Mouse (Mus musculus) MEL (cell line): Measurements from ENCODE around the gene Parm1. TPM values are rescaled to one million over a fixed set of nuclear protein-coding genes. Genes with fewer than 3 reads are reported as not detected.

Experiments
- DNase-seq: peaks from one replicate; pipeline ENCODE4 v3.0.0; 2011; ENCODE audit warnings: low read depth, low spot score
- H3K27ac ChIP-seq: 2 replicates; pipeline ENCODE4 v1.5.1; 2012; ENCODE audit warnings: low read depth, mild to moderate bottlenecking, control low read depth, low read length, moderate library complexity; ENCODE audit not compliant: control insufficient read depth
- H3K27me3 ChIP-seq, 2 experiments: fragments of 150-350 bp in 1 of 2; sonication (generic) in 1 of 2; 2 replicates each; pipeline ENCODE4 v1.6.1; 2012; ENCODE audit warnings: low read length in 2 of 2, mild to moderate bottlenecking in 2 of 2, improper control_type of control experiment in 1 of 2, moderate library complexity in 1 of 2; ENCODE audit not compliant: insufficient read depth in 2 of 2, control insufficient read depth in 1 of 2
- H3K36me3 ChIP-seq, 2 experiments: 2 replicates each; pipeline ENCODE4 v1.6.1; 2012 to 2014; ENCODE audit warnings: low read length in 2 of 2, improper control_type of control experiment in 1 of 2, inconsistent platforms in 1 of 2, mild to moderate bottlenecking in 1 of 2; ENCODE audit not compliant: insufficient read depth in 2 of 2, control insufficient read depth in 1 of 2
- H3K4me1 ChIP-seq, 2 experiments: fragments of 150-350 bp in 1 of 2; sonication (generic) in 1 of 2; 2 replicates each; pipeline ENCODE4 v1.6.1; 2012; ENCODE audit warnings: low read length in 2 of 2, improper control_type of control experiment in 1 of 2, mild to moderate bottlenecking in 1 of 2; ENCODE audit not compliant: insufficient read depth in 2 of 2, control insufficient read depth in 1 of 2
- H3K4me3 ChIP-seq, 2 experiments: fragments of 150-350 bp in 1 of 2; sonication (generic) in 1 of 2; 2 replicates each; pipeline ENCODE4 v1.5.1; 2012; ENCODE audit warnings: low read depth in 2 of 2, low read length in 2 of 2, mild to moderate bottlenecking in 2 of 2, moderate library complexity in 2 of 2, control low read depth in 1 of 2, improper control_type of control experiment in 1 of 2; ENCODE audit not compliant: control insufficient read depth in 1 of 2, insufficient read depth in 1 of 2
- H3K79me2 ChIP-seq: 2 replicates; pipeline ENCODE4 v1.6.1; 2012; ENCODE audit warnings: mild to moderate bottlenecking, low read length, moderate library complexity; ENCODE audit not compliant: control insufficient read depth, poor library complexity, insufficient read depth
- H3K9ac ChIP-seq: 2 replicates; pipeline ENCODE4 v1.6.1; 2012; ENCODE audit warnings: low read depth, mild to moderate bottlenecking, control low read depth, low read length, moderate library complexity; ENCODE audit not compliant: control insufficient read depth, poor library complexity, severe bottlenecking
- H3K9me3 ChIP-seq: fragments of 150-350 bp; sonication (generic); replicated peaks from 2 replicates; pipeline ENCODE4 v1.6.1; 2012; ENCODE audit warnings: mild to moderate bottlenecking, low read length, improper control_type of control experiment, moderate library complexity; ENCODE audit not compliant: insufficient read depth
- BHLHE40 ChIP-seq: IDR thresholded peaks from 2 replicates; pipeline ENCODE4 v1.6.1; 2012; ENCODE audit warnings: low read depth, mild to moderate bottlenecking, inconsistent platforms, low read length, improper control_type of control experiment, borderline replicate concordance
- CHD1 ChIP-seq: IDR thresholded peaks from 2 replicates; pipeline ENCODE4 v1.6.1; 2012; ENCODE audit warnings: low read depth, mild to moderate bottlenecking, inconsistent platforms, low read length, improper control_type of control experiment
- CHD2 ChIP-seq: IDR thresholded peaks from 2 replicates; pipeline ENCODE4 v1.6.1; 2011; ENCODE audit warnings: low read length, improper control_type of control experiment
- E2F4 ChIP-seq: IDR thresholded peaks from 2 replicates; pipeline ENCODE4 v1.6.1; 2011; ENCODE audit warnings: low read depth, low read length, improper control_type of control experiment, borderline replicate concordance
- ELF1 ChIP-seq: IDR thresholded peaks from 2 replicates; pipeline ENCODE4 v1.6.1; 2014; ENCODE audit warnings: low read depth, mild to moderate bottlenecking, inconsistent platforms, low read length, improper control_type of control experiment, moderate library complexity
- EP300 ChIP-seq, 2 experiments: IDR thresholded peaks; 2 replicates each; pipeline ENCODE4 v1.6.1; 2011; ENCODE audit warnings: improper control_type of control experiment in 2 of 2, low read length in 2 of 2, low read depth in 1 of 2, mild to moderate bottlenecking in 1 of 2
- KAT2A ChIP-seq: conservative IDR thresholded peaks from 2 replicates; pipeline ENCODE4 v1.6.1; 2012; ENCODE audit warnings: low read depth, low read length, improper control_type of control experiment, inconsistent platforms
- MAX ChIP-seq: IDR thresholded peaks from 2 replicates; pipeline ENCODE4 v1.6.1; 2011; ENCODE audit warnings: low read length, improper control_type of control experiment
- MXI1 ChIP-seq: IDR thresholded peaks from 2 replicates; pipeline ENCODE4 v1.6.1; 2011; ENCODE audit warnings: mild to moderate bottlenecking, low read depth, low read length, improper control_type of control experiment
- MYB ChIP-seq: IDR thresholded peaks from 2 replicates; pipeline ENCODE4 v1.6.1; 2011; ENCODE audit warnings: mild to moderate bottlenecking, low read depth, low read length, improper control_type of control experiment
- MYC ChIP-seq: IDR thresholded peaks from 2 replicates; pipeline ENCODE4 v1.6.1; 2011; ENCODE audit warnings: low read depth, mild to moderate bottlenecking, low read length, improper control_type of control experiment, moderate library complexity
- NELFE ChIP-seq: IDR thresholded peaks from 2 replicates; pipeline ENCODE4 v1.6.1; 2011; ENCODE audit warnings: low read depth, low read length, improper control_type of control experiment
- POLR2A ChIP-seq, 2 experiments: IDR thresholded peaks; 2 replicates each; pipeline ENCODE4 v1.6.1; 2011 to 2012; ENCODE audit warnings: low read length in 2 of 2, mild to moderate bottlenecking in 2 of 2, control low read depth in 1 of 2, improper control_type of control experiment in 1 of 2, low read depth in 1 of 2, moderate library complexity in 1 of 2; ENCODE audit not compliant: control insufficient read depth in 1 of 2, insufficient read depth in 1 of 2, poor library complexity in 1 of 2
- POLR2AphosphoS2 ChIP-seq: IDR thresholded peaks from 2 replicates; pipeline ENCODE4 v1.6.1; 2011; ENCODE audit warnings: low read length, improper control_type of control experiment
- POLR2AphosphoS5 ChIP-seq: IDR thresholded peaks from 2 replicates; pipeline ENCODE4 v1.6.1; 2012; ENCODE audit warnings: low read depth, borderline replicate concordance, mild to moderate bottlenecking, inconsistent platforms, low read length, moderate library complexity, mixed read lengths
- RAD21 ChIP-seq: IDR thresholded peaks from 2 replicates; pipeline ENCODE4 v1.6.1; 2011; ENCODE audit warnings: mild to moderate bottlenecking, low read depth, low read length, improper control_type of control experiment
- TBP ChIP-seq: IDR thresholded peaks from 2 replicates; pipeline ENCODE4 v1.8.0; 2011; ENCODE audit warnings: low read depth, low read length, improper control_type of control experiment
- TCF12 ChIP-seq: IDR thresholded peaks from 2 replicates; pipeline ENCODE4 v1.6.1; 2014; ENCODE audit warnings: low read depth, mild to moderate bottlenecking, inconsistent platforms, low read length, improper control_type of control experiment, moderate library complexity
- ZC3H11A ChIP-seq: IDR thresholded peaks from 2 replicates; pipeline ENCODE4 v1.6.1; 2012; ENCODE audit warnings: low read depth, mild to moderate bottlenecking, inconsistent platforms, low read length, improper control_type of control experiment
- ZKSCAN1 ChIP-seq: IDR thresholded peaks from 2 replicates; pipeline ENCODE4 v1.6.1; 2012; ENCODE audit warnings: low read depth, mild to moderate bottlenecking, inconsistent platforms, low read length, improper control_type of control experiment, moderate library complexity
- ZNF384 ChIP-seq: IDR thresholded peaks from 2 replicates; pipeline ENCODE4 v1.6.1; 2012; ENCODE audit warnings: low read depth, mild to moderate bottlenecking, inconsistent platforms, low read length, improper control_type of control experiment
- polyA plus RNA-seq, 2 experiments: library from polyadenylated mRNA; stranded (reverse) in 1 of 2; unstranded in 1 of 2; fragments of >175 nt in 1 of 2; fragments of >200 nt in 1 of 2; gene quantifications; 2 replicates each; pipeline versions ENCODE4 v1.2.1 to v1.2.4; 2012; ENCODE audit warnings: low replicate concordance in 2 of 2, low read depth in 1 of 2; ENCODE audit not compliant: insufficient read length in 2 of 2, insufficient read depth in 1 of 2, missing spikeins in 1 of 2
- total RNA-seq: library from RNA; depleted of rRNA; stranded (reverse); fragments of 300-350 nt; gene quantifications from 2 replicates; pipeline ENCODE4 v1.2.3, GENCODE M21; 2012

The Parm1 gene
- total and polyA plus RNA-seq, 3 experiments: 19.1 to 76.1 (median 41.0) TPM

DNA sequence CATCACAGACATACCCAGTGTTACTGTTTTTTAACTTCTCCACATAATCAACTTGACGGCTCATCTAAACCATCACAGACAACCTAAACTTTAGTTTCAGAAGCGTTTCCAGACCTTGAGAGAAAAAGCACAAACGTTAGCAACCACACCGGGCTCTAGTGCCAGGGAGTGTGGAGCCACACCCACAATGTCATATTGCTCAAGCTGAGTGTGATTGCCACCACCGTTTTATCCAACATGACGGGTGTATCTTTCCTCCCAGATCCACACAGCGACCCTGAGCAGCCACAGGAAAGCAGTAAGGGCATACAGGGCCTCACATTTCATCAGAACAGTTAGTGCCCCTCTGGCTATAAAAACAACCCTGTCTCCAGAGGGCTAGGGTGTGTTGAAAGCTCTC lies 45.1 kb downstream of the Parm1 start:
- H3K27me3 ChIP-seq: no peaks in the 10 kb centered on the region
- DNase-seq: no peak
- H3K36me3 ChIP-seq: peaks cover 2 to 5% of the 10 kb centered on the region in 2 experiments; a peak in 2 of 4 replicates
- H3K4me1 ChIP-seq: no peaks in the 10 kb centered on the region
- TF ChIP-seq KAT2A: no peak
- H3K4me3 ChIP-seq: no peak overlapping the region
- H3K79me2 ChIP-seq: no peaks in the 10 kb centered on the region
- no peaks in the 10 kb centered on the region for H3K9me3 ChIP-seq
- H3K9ac ChIP-seq: no peak overlapping the region
- no peak overlapping the region for H3K27ac ChIP-seq

- DNase-seq: no peak
- Histone ChIP-seq H3K4me1 (no peaks in the 10 kb centered on the region), H3K27ac (no peak overlapping the region), H3K4me3 (no peak overlapping the region), H3K79me2 (no peaks in the 10 kb centered on the region), H3K9me3 (no peaks in the 10 kb centered on the region), H3K9ac (no peak overlapping the region), H3K36me3 (peaks cover 2 to 5% of the 10 kb centered on the region in 2 experiments; a peak in 2 of 4 replicates), H3K27me3 (no peaks in the 10 kb centered on the region)
- TF ChIP-seq E2F4: no peak
- no peak for TF ChIP-seq RAD21
- TF ChIP-seq ELF1: no peak
- TF ChIP-seq TBP: no peak
- TF ChIP-seq MAX: no peak
Observed at GRCm38 (mm10) chr5:91564054-91564453, 46.6 kb downstream of the Parm1 start.

GRCm38 (mm10) chr5:91565458-91565857 lies 48.0 kb downstream of the Parm1 start:
- no peak for TF ChIP-seq POLR2AphosphoS2
- no peak for TF ChIP-seq ZKSCAN1
- TF ChIP-seq POLR2AphosphoS5: no peak
- TF ChIP-seq E2F4: no peak
- no peak for TF ChIP-seq BHLHE40
- TF ChIP-seq MXI1: no peak
- no peak for TF ChIP-seq CHD1
- no peak for TF ChIP-seq NELFE
- TF ChIP-seq POLR2A (IDR thresholded peaks at IDR 0.05; ENCODE audit: control insufficient read depth in 1 of 2, insufficient read depth in 1 of 2, low read depth in 1 of 2, low read length in 2 of 2, poor library complexity in 1 of 2): no peak
- no peak for TF ChIP-seq EP300 (IDR thresholded peaks at IDR 0.05; ENCODE audit: low read depth in 1 of 2, low read length in 2 of 2)
- no peak for TF ChIP-seq CHD2
- no peak for TF ChIP-seq ZC3H11A
- TF ChIP-seq ELF1: no peak
- TF ChIP-seq TCF12: no peak
- TF ChIP-seq RAD21: no peak
- TF ChIP-seq MYB: no peak
- no peak for TF ChIP-seq ZNF384
- TF ChIP-seq MYC: no peak
- TF ChIP-seq MAX: no peak
- no peak for TF ChIP-seq KAT2A
- H3K27ac ChIP-seq: no peak overlapping the region

More at GRCm38 (mm10) chr5:91565458-91565857, 48.0 kb downstream of the Parm1 start:
- no peaks in the 10 kb centered on the region for H3K4me1 ChIP-seq
- no peaks in the 10 kb centered on the region for H3K27me3 ChIP-seq
- DNase-seq: no peak
- no peak overlapping the region for H3K4me3 ChIP-seq
- H3K79me2 ChIP-seq: no peaks in the 10 kb centered on the region
- peaks cover 2 to 5% of the 10 kb centered on the region in 2 experiments; a peak in 2 of 4 replicates for H3K36me3 ChIP-seq
- no peak overlapping the region for H3K9ac ChIP-seq
- H3K9me3 ChIP-seq: no peaks in the 10 kb centered on the region
